Mouse (Mus musculus) megakaryocyte, adult 5-6 weeks (primary cell): ENCODE results near the gene Cers3. TPM values are rescaled to one million over a fixed set of nuclear protein-coding genes. Genes with fewer than 3 reads are reported as not detected.

Experiments used
- total RNA-seq, 2 experiments: library from RNA; stranded (forward) in 1 of 2; stranded (reverse) in 1 of 2; fragments of 153-499, 151-499 nt in 1 of 2; fragments of 221-1000, 200-1000 nt in 1 of 2; gene quantifications; 2 replicates each; pipeline versions ENCODE4 v1.2.3 to v1.2.4; 2015 to 2017

Gene Cers3
- total RNA-seq, 2 experiments from 2014 or later, result not detected

Other genes with a start within 250 kb of the Cers3 start
- 15.5 and 21.5 TPM in 2 replicates for gene Asb7, start 53.9 kb upstream of the Cers3 start, total RNA-seq (2015)
- gene Asb7, start 53.9 kb upstream of the Cers3 start, total RNA-seq (2017), result 11.8 and 17.8 TPM in 2 replicates
- 8.1 and 11.3 TPM in 2 replicates for gene Lins1, start 53.6 kb upstream of the Cers3 start, total RNA-seq (2015)
- 8.0 and 18.1 TPM in 2 replicates for gene Lins1, start 53.6 kb upstream of the Cers3 start, total RNA-seq (2017)
- gene Adamts17, start 96.2 kb downstream of the Cers3 start, total RNA-seq (2015), result not detected in 2 replicates
- gene Adamts17, start 96.2 kb downstream of the Cers3 start, total RNA-seq (2017), result 0.07 TPM in 1 of 2 replicates, not detected in the other